In genomic region chr5:74018870-74019565, GRCm38 (mm10) we compare ENCODE assay signal across 23 mouse cellular contexts. TPM values are rescaled to one million over a fixed set of nuclear protein-coding genes. Genes with fewer than 3 reads are reported as not detected.
DNase-seq lines count a peak whose midpoint lies in the region; ATAC-seq lines count a peak whose summit lies in the region.
"Had no signal": no experiment of that assay in that cellular context is flagged by ENCODE, and none has a peak within 500 bp of the region (broad histone marks: within the 10 kb centered on the region; RNA-seq: fewer than 3 reads in every experiment).

No protein-coding gene starts in this region.

- no peak for DNase-seq in forebrain, embryonic 10.5 days (ENCODE audit: extremely low spot score, low spot score)
- DNase-seq in kidney, adult 9 months: peak; percentile 34
- DNase-seq in kidney, adult 8-10 months: no peak
- peak; percentile 33 for DNase-seq in midbrain, embryonic 14.5 days
- no peak for DNase-seq in urinary bladder, postnatal 10 days (ENCODE audit: low spot score)
- DNase-seq: adrenal gland, postnatal 14 days; cerebellum, adult 11 months; cerebellum, adult 9-11 months; gastrocnemius, adult 2 months; heart, postnatal 36 days; kidney, postnatal 25 days; lung, postnatal 36 days; thymus, adult 18-20 months; thymus, postnatal 4 days had no signal

- no peak overlapping the region for H3K4me3 ChIP-seq in forebrain, embryonic 16.5 days (replicated peaks; ENCODE audit: low read length)
- no peak overlapping the region for H3K4me3 ChIP-seq in forebrain, embryonic 10.5 days
- no peak overlapping the region for H3K4me3 ChIP-seq in midbrain, embryonic 14.5 days (replicated peaks; ENCODE audit: low read depth, low read length)
- H3K4me3 ChIP-seq in midbrain, embryonic 13.5 days (replicated peaks): no peak overlapping the region
- H3K4me3 ChIP-seq: gastrocnemius, adult 2 months; heart, embryonic 15.5 days; liver, embryonic 15.5 days; lung, embryonic 15.5 days; stomach, embryonic 15.5 days had no signal

- no peak for ATAC-seq in forebrain, embryonic 16.5 days
- no peak for ATAC-seq in midbrain, embryonic 14.5 days (ENCODE audit: low FRiP score, low TSS enrichment)
- no peak for ATAC-seq in midbrain, embryonic 13.5 days
- ATAC-seq: CD4-positive, CD25-positive, alpha-beta regulatory T cell, adult 4 months had no signal

- H3K9ac ChIP-seq in forebrain, embryonic 16.5 days (replicated peaks; ENCODE audit: low read depth, low read length): no peak overlapping the region
- no peak overlapping the region for H3K9ac ChIP-seq in midbrain, embryonic 14.5 days (replicated peaks; ENCODE audit: low read length)
- no peak overlapping the region for H3K9ac ChIP-seq in midbrain, embryonic 13.5 days (replicated peaks)
- H3K9ac ChIP-seq: heart, embryonic 15.5 days; hindbrain, embryonic 14.5 days; liver, embryonic 15.5 days; lung, embryonic 15.5 days; stomach, embryonic 15.5 days had no signal

- 0 out of 2 replicates have a peak, but pooled peaks cover 4% of the 10 kb centered on the region for H3K36me3 ChIP-seq in forebrain, embryonic 16.5 days (ENCODE audit: control insufficient read depth, insufficient read depth)
- H3K36me3 ChIP-seq in forebrain, embryonic 10.5 days (replicated peaks): peaks cover 74% of the 10 kb centered on the region
- peaks cover 13% of the 10 kb centered on the region; the same call in 1 of the 2 replicates for H3K36me3 ChIP-seq in midbrain, embryonic 14.5 days (ENCODE audit: control insufficient read depth, insufficient read depth, low read length)
- peaks cover 19% of the 10 kb centered on the region for H3K36me3 ChIP-seq in midbrain, embryonic 13.5 days

- no peaks in the 10 kb centered on the region for H3K9me3 ChIP-seq in forebrain, embryonic 16.5 days (ENCODE audit: control insufficient read depth, low read length)
- H3K9me3 ChIP-seq in forebrain, embryonic 10.5 days: peaks cover 3% of the 10 kb centered on the region; the same call in 1 of the 2 replicates
- no peaks in the 10 kb centered on the region for H3K9me3 ChIP-seq in midbrain, embryonic 14.5 days (ENCODE audit: control insufficient read depth, low read length)
- H3K9me3 ChIP-seq in midbrain, embryonic 13.5 days: no peaks in the 10 kb centered on the region
- H3K9me3 ChIP-seq: heart, embryonic 15.5 days; liver, embryonic 15.5 days; stomach, embryonic 15.5 days had no signal

- H3K27ac ChIP-seq in forebrain, embryonic 16.5 days (ENCODE audit: low read length): peak overlapping the region; percentile 27; the same call in 1 of the 2 replicates
- H3K27ac ChIP-seq in forebrain, embryonic 10.5 days: no peak overlapping the region
- no peak overlapping the region for H3K27ac ChIP-seq in midbrain, embryonic 14.5 days (replicated peaks; ENCODE audit: low read depth, low read length)
- no peak overlapping the region for H3K27ac ChIP-seq in midbrain, embryonic 13.5 days
- H3K27ac ChIP-seq: gastrocnemius, adult 2 months; heart, embryonic 15.5 days; liver, embryonic 15.5 days; lung, embryonic 15.5 days had no signal

- 56% methylated on average over 8 of the region's 8 CpGs for WGBS in forebrain, embryonic 16.5 days
- 89% methylated on average over 8 of the region's 8 CpGs for WGBS in forebrain, embryonic 10.5 days
- WGBS in midbrain, embryonic 14.5 days: 49% methylated on average over 8 of the region's 8 CpGs
- WGBS in midbrain, embryonic 13.5 days: 51% methylated on average over 8 of the region's 8 CpGs

- peaks cover 3% of the 10 kb centered on the region; the same call in 1 of the 2 replicates for H3K4me1 ChIP-seq in forebrain, embryonic 16.5 days (replicated peaks; ENCODE audit: control insufficient read depth, insufficient read depth, low read length)
- peaks cover 12% of the 10 kb centered on the region; the same call in 1 of the 2 replicates for H3K4me1 ChIP-seq in forebrain, embryonic 10.5 days
- H3K4me1 ChIP-seq in midbrain, embryonic 14.5 days (ENCODE audit: control insufficient read depth, insufficient read depth, low read length): no peaks in the 10 kb centered on the region
- H3K4me1 ChIP-seq in midbrain, embryonic 13.5 days (replicated peaks): peaks cover 9% of the 10 kb centered on the region; the same call in 1 of the 2 replicates
- H3K4me1 ChIP-seq: heart, embryonic 15.5 days; liver, embryonic 15.5 days; stomach, embryonic 15.5 days had no signal

- H3K4me2 ChIP-seq in forebrain, embryonic 16.5 days (ENCODE audit: low read length): no peak overlapping the region
- H3K4me2 ChIP-seq in midbrain, embryonic 14.5 days (ENCODE audit: low read length): no peak overlapping the region
- no peak overlapping the region for H3K4me2 ChIP-seq in midbrain, embryonic 13.5 days (replicated peaks)
- H3K4me2 ChIP-seq: heart, embryonic 15.5 days; hindbrain, embryonic 14.5 days; liver, embryonic 15.5 days; lung, embryonic 15.5 days; stomach, embryonic 15.5 days had no signal

- no peaks in the 10 kb centered on the region for H3K27me3 ChIP-seq in forebrain, embryonic 16.5 days (replicated peaks; ENCODE audit: control insufficient read depth, insufficient read depth, low read length)
- no peaks in the 10 kb centered on the region for H3K27me3 ChIP-seq in forebrain, embryonic 10.5 days (ENCODE audit: poor library complexity, severe bottlenecking)
- H3K27me3 ChIP-seq in midbrain, embryonic 14.5 days (ENCODE audit: control insufficient read depth, insufficient read depth, low read length): no peaks in the 10 kb centered on the region
- H3K27me3 ChIP-seq in midbrain, embryonic 13.5 days: no peaks in the 10 kb centered on the region
- H3K27me3 ChIP-seq: heart, embryonic 15.5 days; liver, embryonic 15.5 days; lung, embryonic 15.5 days; megakaryocyte, embryonic 14.5 days; stomach, embryonic 15.5 days had no signal

RNA-seq across cellular contexts. Expression of gene Usp46, which starts 49.2 kb away (rescaled TPM):
- 32.5 and 35.1 TPM in 2 replicates for polyA plus RNA-seq in forebrain, embryonic 16.5 days (2015; fragmentation: Nextera tagmentation; extraction: Ambion mirVana)
- 35.6 and 36.8 TPM in 2 replicates for polyA plus RNA-seq in forebrain, embryonic 10.5 days (2016; fragmentation: Nextera tagmentation; extraction: Ambion mirVana)
- 39.5 and 49.4 TPM in 2 replicates for polyA plus RNA-seq in midbrain, embryonic 14.5 days (2014; fragmentation: Nextera tagmentation; extraction: Ambion mirVana)
- 23.9 and 25.2 TPM in 2 replicates for polyA plus RNA-seq in midbrain, embryonic 13.5 days (2015; fragmentation: Nextera tagmentation; extraction: Ambion mirVana)

Comparison
In these comparisons a context has a peak if more than half of its experiments do, and no peak if none do; other contexts are left out.
1. DNase-seq: peak in kidney, adult 9 months (single experiment) and midbrain, embryonic 14.5 days (single experiment); none in forebrain, embryonic 10.5 days (single experiment), kidney, adult 8-10 months (0 of 2) and urinary bladder, postnatal 10 days (single experiment).